Mouse (Mus musculus) spleen, adult 12 weeks (tissue): Measurements from ENCODE around the gene Rad9a.

Source experiments
- DNase-seq: peaks from one replicate; pipeline ENCODE4 v3.0.0; 2022; ENCODE audit warnings: low spot score

Rad9a gene

GRCm38 (mm10) chr19:4218293-4218692 lies 16.8 kb upstream of the Rad9a start:
- no peak for DNase-seq

DNA sequence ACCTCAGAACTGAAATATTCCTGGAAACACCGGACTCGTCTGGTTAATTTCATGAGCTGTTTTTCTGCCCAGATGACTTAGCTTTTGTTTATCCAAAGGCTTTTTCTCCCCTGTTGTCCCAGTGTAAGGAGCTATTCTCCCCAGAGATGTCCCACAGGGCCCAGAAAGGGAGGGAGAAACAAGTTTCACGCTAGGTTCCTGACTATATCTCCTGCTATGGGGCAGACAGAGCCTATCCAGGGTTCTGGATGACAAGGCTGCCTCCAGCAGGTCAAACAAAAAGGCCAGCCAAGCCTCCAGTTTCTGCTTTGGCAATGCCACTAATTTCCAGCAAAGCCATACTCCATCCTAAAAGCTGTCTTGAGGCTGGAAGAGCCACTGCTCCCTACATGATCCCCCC lies 16.4 kb upstream of the Rad9a start:
- no peak for DNase-seq

DNA sequence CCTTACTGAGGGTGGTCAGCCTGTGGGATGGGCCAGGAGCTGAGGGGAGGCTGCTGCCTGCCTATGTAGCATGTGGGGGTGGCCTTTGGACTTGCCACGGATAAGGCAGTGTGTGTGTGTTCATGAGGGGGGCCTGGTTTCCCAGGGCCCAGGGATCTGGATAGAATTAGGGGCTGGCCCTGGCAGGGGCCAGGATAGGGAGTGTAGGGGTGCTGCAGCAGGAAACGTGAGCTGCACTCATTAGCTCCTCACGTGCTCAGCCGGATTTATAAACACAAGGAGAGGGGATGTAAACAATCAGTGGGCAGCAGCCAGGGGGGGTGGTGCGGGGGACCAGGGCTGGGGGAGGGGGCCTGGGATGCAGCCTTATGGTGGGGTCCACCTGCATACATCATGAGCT lies 15.7 kb upstream of the Rad9a start:
- no peak for DNase-seq

GRCm38 (mm10) chr19:4216041-4216685 lies 14.7 kb upstream of the Rad9a start:
- no peak for DNase-seq

GRCm38 (mm10) chr19:4215451-4215840 lies 14.0 kb upstream of the Rad9a start:
- no peak for DNase-seq

- no peak for DNase-seq
Measured at GRCm38 (mm10) chr19:4214771-4215450, 13.4 kb upstream of the Rad9a start.

DNA sequence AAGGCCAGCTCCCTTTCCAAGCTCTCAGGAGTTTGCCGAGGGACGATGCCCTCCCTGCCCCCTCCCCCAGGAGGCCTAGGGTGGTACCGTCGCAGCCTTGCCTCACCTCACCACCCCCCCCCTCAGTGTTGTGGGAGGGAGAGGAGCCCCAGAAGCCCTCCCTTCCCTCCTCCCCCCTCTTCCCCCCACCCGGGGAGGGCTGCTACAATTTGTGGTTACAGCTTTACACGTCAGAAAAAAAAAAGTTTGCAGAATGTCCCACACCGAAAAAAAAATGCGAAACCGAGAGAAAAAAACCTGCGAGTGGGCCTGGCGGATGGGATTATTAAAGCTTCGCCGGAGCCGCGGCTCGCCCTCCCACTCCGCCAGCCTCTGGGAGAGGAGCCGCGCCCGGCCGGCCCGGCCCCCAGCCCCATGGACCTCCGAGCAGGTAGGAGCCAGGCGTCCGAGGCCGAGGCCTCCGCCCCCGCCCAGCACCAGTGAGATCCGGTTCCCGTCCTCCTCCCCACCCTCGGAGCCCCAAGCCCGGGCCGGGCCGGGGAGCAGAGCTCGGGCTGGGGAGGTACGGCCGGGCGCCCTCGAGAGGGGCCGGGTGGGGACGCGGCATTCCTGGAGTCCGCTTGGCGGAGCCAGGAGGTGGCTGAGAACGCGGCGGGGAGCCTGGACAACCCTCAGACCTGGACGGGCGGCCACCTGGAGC lies 12.8 kb upstream of the Rad9a start, which contains the start of the genes Clcf1 and AC109138.7:
Clcf1 (plus strand) TSS at position 168 of the 700 bp plus-strand sequence.
AC109138.7 (plus strand) TSS at position 287 of the 700 bp plus-strand sequence.
- DNase-seq: peak; percentile 56

- no peak for DNase-seq
Measured at GRCm38 (mm10) chr19:4213524-4213974, 12.1 kb upstream of the Rad9a start.

DNA sequence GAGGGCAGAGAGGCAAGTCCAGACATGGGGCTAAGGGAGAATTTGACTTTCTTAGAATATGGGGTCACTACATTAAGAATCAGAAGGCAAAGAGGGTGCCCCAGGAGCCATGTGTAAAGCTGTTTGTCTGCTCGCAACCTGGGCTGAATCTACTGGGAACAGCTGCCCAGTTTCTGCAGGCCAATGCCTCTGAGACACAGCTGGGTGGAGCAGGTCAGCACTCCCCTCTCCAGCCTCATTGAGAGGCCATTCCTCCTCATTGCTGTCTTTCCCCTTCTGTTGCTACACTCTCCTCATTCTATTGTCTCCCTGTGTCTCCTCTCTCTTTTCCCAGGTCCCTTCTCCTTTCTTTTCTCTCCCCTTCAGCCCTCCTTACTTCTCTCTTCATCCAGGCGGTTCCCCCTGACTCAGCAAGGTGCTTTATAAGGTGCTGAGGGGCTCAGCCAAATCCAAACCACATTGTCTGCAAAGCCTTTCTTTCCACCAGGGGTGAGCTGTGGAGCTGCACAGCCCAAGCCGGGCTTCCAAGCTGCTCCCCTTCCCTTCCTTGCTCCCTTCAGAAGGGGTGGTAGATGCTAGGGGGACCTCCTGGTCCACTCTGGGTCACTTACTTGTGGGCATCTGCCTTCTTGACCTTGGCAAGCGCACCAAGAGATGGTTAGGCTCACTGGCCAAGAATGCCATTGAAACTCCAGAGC lies 10.6 kb upstream of the Rad9a start:
- no peak for DNase-seq

GRCm38 (mm10) chr19:4208563-4208962 lies 7.1 kb upstream of the Rad9a start:
- DNase-seq: no peak

GRCm38 (mm10) chr19:4206971-4207370 lies 5.5 kb upstream of the Rad9a start:
- peak; percentile 48 for DNase-seq

DNA sequence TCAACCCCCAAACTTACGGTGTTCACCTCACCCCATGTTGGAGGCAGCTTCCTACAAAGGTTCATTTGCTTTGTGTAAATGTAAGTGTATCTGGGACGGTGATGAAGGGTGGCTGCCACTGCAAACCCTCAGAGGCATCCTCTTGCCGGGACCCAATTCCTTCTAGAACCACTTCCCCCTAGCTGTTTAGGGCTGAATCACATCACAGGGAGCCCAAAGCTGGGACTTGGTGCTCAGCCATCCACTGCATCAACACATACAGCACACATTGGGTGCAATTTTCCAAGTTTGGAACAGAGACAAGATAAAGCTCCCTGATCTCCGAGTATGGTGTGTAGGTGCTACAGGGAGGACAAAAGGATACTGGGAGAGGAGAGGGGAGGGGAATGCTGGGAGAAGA lies 3.4 kb upstream of the Rad9a start:
- no peak for DNase-seq

DNA sequence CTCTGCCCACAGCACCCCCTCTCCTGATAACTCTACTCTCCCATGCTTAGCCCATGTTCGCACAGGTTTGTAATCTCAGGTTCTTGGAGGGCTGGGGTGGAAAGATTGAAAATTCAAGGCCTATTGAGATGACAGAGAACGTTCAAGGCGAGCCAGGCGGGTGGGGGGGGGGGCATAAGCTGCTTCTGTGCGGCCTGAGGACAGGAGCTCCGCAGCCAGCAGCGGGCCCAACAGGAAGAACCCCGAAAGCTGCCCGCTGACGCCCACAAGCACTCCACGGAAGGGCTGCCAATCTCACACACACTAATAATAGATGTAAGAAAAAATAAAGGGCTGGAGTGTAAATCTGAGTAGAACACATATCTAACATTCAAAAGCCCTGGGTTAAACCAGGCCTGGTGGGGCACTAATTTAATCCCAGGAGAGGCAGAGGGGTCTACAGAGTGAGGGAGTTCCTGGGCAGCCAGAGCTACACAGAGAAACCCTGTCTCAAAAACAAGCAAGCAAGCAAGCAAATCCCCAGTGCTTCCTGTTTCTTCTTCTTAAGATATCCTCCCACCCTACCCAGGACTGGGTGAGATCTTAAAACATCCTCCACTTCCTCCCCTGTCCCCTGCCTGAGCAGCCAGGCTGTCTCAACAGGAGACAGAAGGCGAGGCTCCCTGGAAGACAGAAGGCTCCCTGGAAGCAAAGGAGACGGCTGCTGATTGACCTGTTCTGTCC lies 2.3 kb upstream of the Rad9a start:
- no peak for DNase-seq

DNA sequence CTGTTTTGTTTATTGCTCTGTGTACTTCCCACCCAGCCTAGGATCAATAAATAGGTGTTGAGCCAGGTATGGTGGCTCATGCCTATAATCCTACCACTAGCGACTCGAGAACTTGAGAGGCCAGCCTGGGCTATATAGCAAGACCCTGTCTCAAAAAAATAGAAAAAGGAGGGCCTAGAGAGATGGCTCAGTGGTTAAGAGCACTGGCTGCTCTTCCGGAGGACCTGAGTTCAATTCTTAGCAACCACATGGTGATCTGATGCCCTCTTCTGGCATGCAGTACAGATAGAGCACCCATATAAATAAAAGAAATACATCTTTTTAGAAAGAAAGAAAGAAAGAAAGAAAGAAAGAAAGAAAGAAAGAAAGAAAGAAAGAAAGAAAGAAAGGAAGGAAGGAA lies 1.7 kb upstream of the Rad9a start:
- no peak for DNase-seq

DNA sequence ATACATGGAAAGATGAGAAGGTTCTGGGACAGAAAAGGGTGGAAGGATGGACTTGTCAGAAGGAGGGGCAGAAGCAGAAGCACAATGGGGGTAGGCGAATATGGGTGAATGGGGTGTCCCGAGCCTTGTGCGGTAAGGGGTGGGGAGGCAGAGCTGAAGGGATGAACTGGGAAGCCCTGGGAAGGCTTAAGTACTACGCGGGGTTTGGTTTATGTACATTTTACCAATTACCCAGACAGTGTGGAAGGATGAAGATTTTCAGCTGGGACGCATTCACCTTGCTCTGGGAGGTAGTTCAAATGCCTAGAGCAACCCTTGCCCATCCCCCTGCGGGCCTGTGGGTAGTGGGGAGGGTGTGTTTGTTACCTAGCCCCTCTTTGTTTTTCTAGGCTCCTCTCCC lies 687 bp upstream of the Rad9a start:
- no peak for DNase-seq

- no peak for DNase-seq
Measured at GRCm38 (mm10) chr19:4197180-4197579, 4.3 kb downstream of the Rad9a start.

DNA sequence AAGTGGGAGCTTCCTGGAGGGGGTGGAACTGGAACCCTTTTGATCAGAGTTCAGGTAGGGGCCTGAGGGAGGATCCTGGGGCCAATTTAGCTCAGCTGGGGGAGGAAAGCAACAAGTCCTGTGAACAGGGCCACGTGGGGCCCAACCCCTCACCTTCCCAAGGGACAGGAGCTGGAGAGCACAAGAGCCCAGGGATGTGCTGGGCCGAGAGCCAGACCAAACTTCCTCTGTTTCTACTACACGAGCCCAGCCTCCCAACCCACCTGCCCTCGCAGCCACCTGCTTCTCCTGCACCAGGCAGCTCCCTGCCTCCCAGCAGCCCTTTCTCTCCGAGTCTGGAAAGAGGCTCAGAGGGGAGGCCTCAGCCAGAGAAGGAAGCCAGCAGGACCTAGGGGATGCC lies 4.9 kb downstream of the Rad9a start:
- DNase-seq: no peak

DNA sequence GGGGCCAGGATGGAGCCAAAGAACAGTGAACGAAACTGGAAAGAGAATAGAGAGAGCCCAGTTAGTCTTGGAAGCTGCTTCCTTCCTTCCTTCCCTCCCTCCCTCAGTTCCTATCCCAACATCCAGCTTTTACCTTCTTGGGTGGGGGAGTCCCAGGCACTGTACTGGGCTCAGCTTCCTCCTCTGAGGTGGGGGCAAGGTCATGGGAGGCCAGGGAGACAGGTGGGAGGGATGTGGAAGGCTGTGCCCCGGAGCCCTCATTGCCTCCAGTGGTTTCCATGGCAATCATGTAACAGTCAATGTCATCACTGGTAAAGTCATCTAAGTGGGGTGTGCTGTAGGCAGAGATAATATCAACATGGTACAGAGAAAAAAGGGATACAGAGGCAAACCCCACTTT lies 5.4 kb downstream of the Rad9a start:
- no peak for DNase-seq

- DNase-seq: no peak
Measured at GRCm38 (mm10) chr19:4194776-4195650, 6.4 kb downstream of the Rad9a start.

DNA sequence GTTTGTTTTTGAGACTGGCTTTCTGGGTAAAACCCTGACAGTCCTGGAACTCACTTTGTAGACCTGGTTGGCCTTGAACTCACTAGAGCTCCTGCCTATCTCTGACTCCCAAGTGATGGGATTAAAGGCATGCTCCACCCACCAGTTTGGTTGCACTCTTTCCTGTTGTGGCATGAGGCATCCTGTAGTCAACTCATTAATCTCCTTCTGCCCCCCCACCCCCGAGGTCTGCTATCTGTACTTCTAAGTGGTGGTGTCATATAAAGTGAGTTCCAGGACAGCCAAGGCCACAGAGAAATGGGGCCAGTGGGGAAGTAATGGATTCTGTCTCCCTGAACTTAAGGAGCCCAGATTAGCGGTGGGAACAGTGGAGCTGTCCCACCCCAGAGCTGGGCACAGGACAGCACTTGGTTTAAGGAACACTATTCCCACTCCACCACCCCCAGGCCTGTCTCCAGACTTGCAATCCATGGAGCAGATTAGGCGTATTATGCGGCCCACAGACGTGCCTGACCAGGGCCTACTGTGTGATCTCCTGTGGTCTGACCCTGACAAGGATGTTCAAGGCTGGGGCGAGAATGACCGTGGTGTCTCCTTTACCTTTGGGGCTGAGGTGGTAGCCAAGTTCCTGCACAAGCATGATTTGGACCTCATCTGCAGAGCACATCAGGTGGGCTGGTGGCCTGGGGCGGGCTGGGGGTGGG lies 7.3 kb downstream of the Rad9a start:
- no peak for DNase-seq
